Mouse (Mus musculus): ENCODE measurements around the gene Nelfcd. TPM values are rescaled to one million over a fixed set of nuclear protein-coding genes. Genes with fewer than 3 reads are reported as not detected.

Nelfcd gene
- polyA plus RNA-seq, 1 experiment from 2014 or later: 111 TPM

- ATAC-seq (no peak), DNase-seq (ENCODE audit: low spot score) (no peak)
- no peaks in the 10 kb centered on the region for H3K9me3 ChIP-seq (replicated peaks; ENCODE audit: control insufficient read depth, low read length)
- WGBS: 77% methylated on average over 4 of the region's 4 CpGs
- H3K4me2 ChIP-seq (ENCODE audit: low read length): no peak overlapping the region
- no peaks in the 10 kb centered on the region for H3K4me1 ChIP-seq (ENCODE audit: control insufficient read depth, insufficient read depth, low read length)
- no peak overlapping the region for H3K27ac ChIP-seq (ENCODE audit: low read depth, low read length)
- no peak overlapping the region for H3K4me3 ChIP-seq (ENCODE audit: low read depth, low read length)
- H3K9ac ChIP-seq (ENCODE audit: low read length): no peak overlapping the region
- H3K27me3 ChIP-seq (replicated peaks; ENCODE audit: control insufficient read depth, insufficient read depth, low read length): no peaks in the 10 kb centered on the region
- no peaks in the 10 kb centered on the region for H3K36me3 ChIP-seq (ENCODE audit: control insufficient read depth, insufficient read depth, low read length)
Measured at GRCm38 (mm10) chr2:174400396-174400795, 15.2 kb upstream of the Nelfcd start.

DNA sequence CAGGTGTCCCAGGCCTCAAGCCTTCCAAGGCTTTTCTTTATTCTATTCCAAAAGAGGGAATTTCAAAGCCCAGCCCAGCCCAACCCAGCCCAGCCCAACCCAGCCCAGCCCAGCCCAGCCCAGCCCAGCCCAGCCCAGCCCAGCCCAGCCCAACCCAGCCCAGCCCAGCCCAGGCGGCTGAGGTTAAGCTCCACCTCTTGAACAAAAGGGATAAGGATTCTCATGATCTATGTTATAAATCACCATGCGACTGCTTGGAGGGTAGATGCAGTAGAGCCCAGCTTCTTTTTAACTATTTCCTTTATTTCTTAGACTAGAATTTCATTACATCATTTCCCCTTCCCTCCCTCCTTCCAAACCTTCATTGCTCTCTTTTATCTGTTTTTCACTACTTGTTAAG is 5.4 kb upstream of the Nelfcd start:
- H3K4me1 ChIP-seq (ENCODE audit: control insufficient read depth, insufficient read depth, low read length): no peaks in the 10 kb centered on the region
- WGBS: 56% methylated on average over 2 of the region's 2 CpGs
- ATAC-seq: no peak

DNA sequence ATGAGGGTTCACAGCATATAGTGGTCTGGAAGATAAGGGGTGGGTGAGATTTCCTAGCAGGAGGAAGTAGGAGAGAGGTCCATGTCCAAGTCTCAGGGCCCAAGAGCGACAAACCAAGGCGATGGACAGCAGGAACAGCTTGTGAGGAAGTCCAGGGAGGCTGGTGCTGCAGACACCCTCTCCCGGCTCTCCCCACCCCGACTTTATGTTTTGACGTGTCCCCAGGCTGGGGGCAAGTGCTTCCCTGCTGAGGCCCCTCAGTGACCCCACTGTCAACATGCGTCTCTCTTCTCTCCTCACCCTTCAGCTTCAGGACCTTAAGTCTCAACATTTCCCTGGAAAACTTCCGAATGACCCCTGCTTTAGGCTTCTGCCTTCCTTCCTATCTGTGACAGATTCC is 2.5 kb upstream of the Nelfcd start:
- Histone ChIP-seq H3K4me2 (ENCODE audit: low read length) (no peak overlapping the region), H3K9me3 (replicated peaks; ENCODE audit: control insufficient read depth, low read length) (no peaks in the 10 kb centered on the region), H3K27me3 (replicated peaks; ENCODE audit: control insufficient read depth, insufficient read depth, low read length) (no peaks in the 10 kb centered on the region), H3K27ac (ENCODE audit: low read depth, low read length) (no peak overlapping the region), H3K4me1 (ENCODE audit: control insufficient read depth, insufficient read depth, low read length) (peaks cover 9% of the 10 kb centered on the region; the same call in 1 of the 2 replicates), H3K4me3 (ENCODE audit: low read depth, low read length) (no peak overlapping the region), H3K9ac (ENCODE audit: low read length) (no peak overlapping the region), H3K36me3 (ENCODE audit: control insufficient read depth, insufficient read depth, low read length) (no peaks in the 10 kb centered on the region)
- no peak for DNase-seq (ENCODE audit: low spot score)
- no peak for ATAC-seq
- WGBS: 84% methylated on average over 7 of the region's 7 CpGs

More for the DNA sequence above, 5.4 kb upstream of the Nelfcd start:
- Histone ChIP-seq H3K36me3 (ENCODE audit: control insufficient read depth, insufficient read depth, low read length) (no peaks in the 10 kb centered on the region), H3K4me3 (ENCODE audit: low read depth, low read length) (no peak overlapping the region), H3K27ac (ENCODE audit: low read depth, low read length) (no peak overlapping the region), H3K4me2 (ENCODE audit: low read length) (no peak overlapping the region), H3K9me3 (replicated peaks; ENCODE audit: control insufficient read depth, low read length) (no peaks in the 10 kb centered on the region), H3K9ac (ENCODE audit: low read length) (no peak overlapping the region), H3K27me3 (replicated peaks; ENCODE audit: control insufficient read depth, insufficient read depth, low read length) (no peaks in the 10 kb centered on the region)
- DNase-seq (ENCODE audit: low spot score): no peak

GRCm38 (mm10) chr2:174415001-174415730 is 438 bp upstream of the Nelfcd start:
- no peak overlapping the region for H3K9ac ChIP-seq (ENCODE audit: low read length)
- H3K4me2 ChIP-seq (ENCODE audit: low read length): peak overlapping the region; percentile 71; the same call in 1 of the 2 replicates
- no peak overlapping the region for H3K27ac ChIP-seq (ENCODE audit: low read depth, low read length)
- DNase-seq (ENCODE audit: low spot score) (no peak), ATAC-seq (no peak)
- H3K36me3 ChIP-seq (ENCODE audit: control insufficient read depth, insufficient read depth, low read length): peaks cover 8% of the 10 kb centered on the region; the same call in 1 of the 2 replicates
- no peaks in the 10 kb centered on the region for H3K9me3 ChIP-seq (replicated peaks; ENCODE audit: control insufficient read depth, low read length)
- 51% methylated on average over 18 of the region's 18 CpGs for WGBS
- peak overlapping the region; percentile 64 for H3K4me3 ChIP-seq (ENCODE audit: low read depth, low read length)
- no peaks in the 10 kb centered on the region for H3K27me3 ChIP-seq (replicated peaks; ENCODE audit: control insufficient read depth, insufficient read depth, low read length)
- peaks cover 9% of the 10 kb centered on the region; the same call in 1 of the 2 replicates for H3K4me1 ChIP-seq (ENCODE audit: control insufficient read depth, insufficient read depth, low read length)

DNA sequence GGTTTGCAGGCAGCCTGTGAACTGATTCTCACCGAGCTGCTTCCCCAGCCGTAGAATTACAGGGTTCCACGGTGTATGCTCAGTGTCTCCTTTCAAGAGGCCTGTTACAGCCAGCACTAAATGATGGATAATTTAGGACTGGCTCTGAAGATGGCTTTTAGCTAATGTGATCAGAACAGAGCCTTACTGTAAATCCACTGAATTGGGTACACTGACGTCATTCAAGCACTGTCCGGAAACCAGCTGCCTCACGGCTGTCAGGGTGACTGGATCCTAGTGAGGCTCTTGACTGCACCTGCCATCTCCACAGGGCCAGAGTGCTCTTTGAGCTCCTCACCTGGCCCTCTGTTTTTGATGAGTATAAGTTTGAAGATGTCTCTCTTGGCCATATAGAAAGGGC is 5.5 kb downstream of the Nelfcd start:
- no peak overlapping the region for H3K9ac ChIP-seq (ENCODE audit: low read length)
- DNase-seq (ENCODE audit: low spot score): no peak
- H3K27me3 ChIP-seq (replicated peaks; ENCODE audit: control insufficient read depth, insufficient read depth, low read length): no peaks in the 10 kb centered on the region
- H3K4me2 ChIP-seq (ENCODE audit: low read length): no peak overlapping the region
- H3K4me3 ChIP-seq (ENCODE audit: low read depth, low read length): no peak overlapping the region
- ATAC-seq: no peak
- H3K9me3 ChIP-seq (replicated peaks; ENCODE audit: control insufficient read depth, low read length): no peaks in the 10 kb centered on the region
- peaks cover 7% of the 10 kb centered on the region; the same call in 1 of the 2 replicates for H3K4me1 ChIP-seq (ENCODE audit: control insufficient read depth, insufficient read depth, low read length)
- peaks cover 65% of the 10 kb centered on the region for H3K36me3 ChIP-seq (ENCODE audit: control insufficient read depth, insufficient read depth, low read length)
- no peak overlapping the region for H3K27ac ChIP-seq (ENCODE audit: low read depth, low read length)
- WGBS: 86% methylated on average over 6 of the region's 6 CpGs

- no peaks in the 10 kb centered on the region for H3K9me3 ChIP-seq (replicated peaks; ENCODE audit: control insufficient read depth, low read length)
- H3K27me3 ChIP-seq (replicated peaks; ENCODE audit: control insufficient read depth, insufficient read depth, low read length): no peaks in the 10 kb centered on the region
- no peak overlapping the region for H3K27ac ChIP-seq (ENCODE audit: low read depth, low read length)
- peaks cover 87% of the 10 kb centered on the region for H3K36me3 ChIP-seq (ENCODE audit: control insufficient read depth, insufficient read depth, low read length)
- H3K4me3 ChIP-seq (ENCODE audit: low read depth, low read length): no peak overlapping the region
- DNase-seq (ENCODE audit: low spot score) (no peak), ATAC-seq (no peak)
- H3K4me2 ChIP-seq (ENCODE audit: low read length): no peak overlapping the region
- H3K9ac ChIP-seq (ENCODE audit: low read length): no peak overlapping the region
- H3K4me1 ChIP-seq (ENCODE audit: control insufficient read depth, insufficient read depth, low read length): no peaks in the 10 kb centered on the region; the same call in 1 of the 2 replicates
- WGBS: 94% methylated on average over 11 of the region's 11 CpGs
Measured at GRCm38 (mm10) chr2:174424301-174425085, 8.9 kb downstream of the Nelfcd start.

- WGBS: 93% methylated on average over 12 of the region's 12 CpGs
Measured at GRCm38 (mm10) chr2:174426856-174427255, 11.3 kb downstream of the Nelfcd start.

GRCm38 (mm10) chr2:174428076-174428835 is 12.7 kb downstream of the Nelfcd start:
- Histone ChIP-seq H3K4me2 (ENCODE audit: low read length) (no peak overlapping the region), H3K27me3 (replicated peaks; ENCODE audit: control insufficient read depth, insufficient read depth, low read length) (no peaks in the 10 kb centered on the region), H3K27ac (ENCODE audit: low read depth, low read length) (no peak overlapping the region), H3K36me3 (ENCODE audit: control insufficient read depth, insufficient read depth, low read length) (peaks cover 54% of the 10 kb centered on the region), H3K9me3 (replicated peaks; ENCODE audit: control insufficient read depth, low read length) (no peaks in the 10 kb centered on the region), H3K4me1 (ENCODE audit: control insufficient read depth, insufficient read depth, low read length) (no peaks in the 10 kb centered on the region; the same call in 1 of the 2 replicates), H3K9ac (ENCODE audit: low read length) (no peak overlapping the region), H3K4me3 (ENCODE audit: low read depth, low read length) (no peak overlapping the region)
- WGBS: 80% methylated on average over 18 of the region's 18 CpGs
- no peak for DNase-seq (ENCODE audit: low spot score)
- no peak for ATAC-seq

More at GRCm38 (mm10) chr2:174426856-174427255, 11.3 kb downstream of the Nelfcd start:
- ATAC-seq (no peak), DNase-seq (ENCODE audit: low spot score) (no peak)
- Histone ChIP-seq H3K27me3 (replicated peaks; ENCODE audit: control insufficient read depth, insufficient read depth, low read length) (no peaks in the 10 kb centered on the region), H3K4me2 (ENCODE audit: low read length) (no peak overlapping the region), H3K4me3 (ENCODE audit: low read depth, low read length) (no peak overlapping the region), H3K4me1 (ENCODE audit: control insufficient read depth, insufficient read depth, low read length) (no peaks in the 10 kb centered on the region; the same call in 1 of the 2 replicates), H3K36me3 (ENCODE audit: control insufficient read depth, insufficient read depth, low read length) (peaks cover 68% of the 10 kb centered on the region), H3K9ac (ENCODE audit: low read length) (no peak overlapping the region), H3K9me3 (replicated peaks; ENCODE audit: control insufficient read depth, low read length) (no peaks in the 10 kb centered on the region), H3K27ac (ENCODE audit: low read depth, low read length) (no peak overlapping the region)

Data from forebrain, embryonic 14.5 days (tissue).